Mouse (Mus musculus) liver, embryonic 12.5 days (tissue): Measurements from ENCODE around the gene Tm2d1. TPM values are rescaled to one million over a fixed set of nuclear protein-coding genes. Genes with fewer than 3 reads are reported as not detected.

Experiments used
- ATAC-seq: fragments of 200-750 bp; cut with Nextera tagmentation; 2 replicates; pipeline ENCODE4 v1.8.0; 2017; ENCODE audit warnings: moderate number of reproducible peaks, mild to moderate bottlenecking, moderate library complexity
- H3K27ac ChIP-seq: fragments of 300-500 bp; sonication (generic); 2 replicates; pipeline ENCODE4 v1.5.1; 2016; ENCODE audit warnings: mild to moderate bottlenecking
- H3K27me3 ChIP-seq: fragments of 300-500 bp; sonication (generic); replicated peaks from 2 replicates; pipeline ENCODE4 v1.6.1; 2016; ENCODE audit warnings: mild to moderate bottlenecking, moderate library complexity
- H3K36me3 ChIP-seq: fragments of 300-500 bp; sonication (generic); 2 replicates; pipeline ENCODE4 v1.6.1; 2016; ENCODE audit warnings: mild to moderate bottlenecking, moderate library complexity
- H3K4me1 ChIP-seq: fragments of 300-500 bp; sonication (generic); 2 replicates; pipeline ENCODE4 v1.6.1; 2016
- H3K4me2 ChIP-seq: fragments of 300-500 bp; sonication (generic); 2 replicates; pipeline ENCODE4 v1.6.1; 2016; ENCODE audit warnings: mild to moderate bottlenecking, moderate library complexity
- H3K4me3 ChIP-seq: fragments of 300-500 bp; sonication (generic); 2 replicates; pipeline ENCODE4 v1.5.1; 2016; ENCODE audit warnings: mild to moderate bottlenecking, moderate library complexity
- H3K9ac ChIP-seq: fragments of 300-500 bp; sonication (generic); 2 replicates; pipeline ENCODE4 v1.6.1; 2016; ENCODE audit warnings: mild to moderate bottlenecking, moderate library complexity
- H3K9me3 ChIP-seq: fragments of 300-500 bp; sonication (generic); replicated peaks from 2 replicates; pipeline ENCODE4 v1.6.1; 2016; ENCODE audit warnings: mild to moderate bottlenecking, moderate library complexity
- WGBS: fragments of 180-500 bp; shearing (Covaris S2); methylation state at CpG from one replicate; pipeline ENCODE4 v1.1.7; 2016; ENCODE audit not compliant: insufficient replicate concordance; 5-methylcytosine and 5-hydroxymethylcytosine counted together
- polyA plus RNA-seq: library from polyadenylated mRNA; unstranded; fragments of >200 nt; fragmentation: Nextera tagmentation; extraction: Ambion mirVana; gene quantifications from 2 replicates; pipeline ENCODE4 v1.2.1, GENCODE M21; 2016

Gene Tm2d1
- polyA plus RNA-seq, 1 experiment from 2014 or later: 38.4 TPM

GRCm38 (mm10) chr4:98317149-98317548, 66.0 kb downstream of the Tm2d1 start:
- ATAC-seq: no peak
- no peaks in the 10 kb centered on the region for H3K9me3 ChIP-seq
- H3K27ac ChIP-seq: no peak overlapping the region
- 65% methylated on average over 2 of the region's 2 CpGs for WGBS
- no peaks in the 10 kb centered on the region for H3K36me3 ChIP-seq
- H3K4me1 ChIP-seq: 0 out of 2 replicates have a peak, but pooled peaks cover 4% of the 10 kb centered on the region
- no peak overlapping the region for H3K4me2 ChIP-seq
- H3K4me3 ChIP-seq: no peak overlapping the region
- H3K9ac ChIP-seq: no peak overlapping the region
- peaks cover 28% of the 10 kb centered on the region for H3K27me3 ChIP-seq

Other genes starting within 250 kb of the Tm2d1 start
- gene Patj, start 12.5 kb upstream of the Tm2d1 start, polyA plus RNA-seq: 2.4 and 2.8 TPM in 2 replicates